Mouse (Mus musculus): ENCODE results near the gene Peg3.

GRCm38 (mm10) chr7:6730241-6730640 lies at the start of gene Peg3, which contains the start of gene Usp29:
- TF ChIP-seq POLR2A (IDR thresholded peaks at IDR 0.05; ENCODE audit: insufficient read depth, low read length): peak; percentile 77
- no peak for TF ChIP-seq CTCF (IDR thresholded peaks at IDR 0.05; ENCODE audit: low read depth, low read length)

All from ES-Bruce4 (cell line).